Mouse (Mus musculus): Measurements from ENCODE around the gene Ablim2.

Ablim2 gene

DNA sequence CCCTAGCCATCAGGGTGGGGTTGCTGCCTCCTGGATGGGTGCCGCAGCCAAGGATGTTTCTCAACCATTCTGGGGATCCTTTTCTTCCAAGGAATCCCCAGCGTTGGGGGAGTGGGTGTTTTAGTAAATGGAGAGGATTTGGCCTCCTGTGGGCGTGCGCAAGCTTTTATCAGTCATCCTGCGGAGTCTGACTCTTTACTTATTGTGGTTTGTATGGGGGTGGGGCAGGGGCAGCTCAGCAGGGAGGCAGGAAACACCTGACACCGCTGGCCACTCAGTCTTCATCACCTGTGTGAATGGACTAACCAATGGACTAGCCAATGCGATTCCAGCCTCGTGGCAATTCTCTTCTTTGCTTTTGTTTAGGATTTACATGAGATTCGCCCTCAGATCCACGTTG lies 17.0 kb upstream of the Ablim2 start:
- no peak for DNase-seq

DNA sequence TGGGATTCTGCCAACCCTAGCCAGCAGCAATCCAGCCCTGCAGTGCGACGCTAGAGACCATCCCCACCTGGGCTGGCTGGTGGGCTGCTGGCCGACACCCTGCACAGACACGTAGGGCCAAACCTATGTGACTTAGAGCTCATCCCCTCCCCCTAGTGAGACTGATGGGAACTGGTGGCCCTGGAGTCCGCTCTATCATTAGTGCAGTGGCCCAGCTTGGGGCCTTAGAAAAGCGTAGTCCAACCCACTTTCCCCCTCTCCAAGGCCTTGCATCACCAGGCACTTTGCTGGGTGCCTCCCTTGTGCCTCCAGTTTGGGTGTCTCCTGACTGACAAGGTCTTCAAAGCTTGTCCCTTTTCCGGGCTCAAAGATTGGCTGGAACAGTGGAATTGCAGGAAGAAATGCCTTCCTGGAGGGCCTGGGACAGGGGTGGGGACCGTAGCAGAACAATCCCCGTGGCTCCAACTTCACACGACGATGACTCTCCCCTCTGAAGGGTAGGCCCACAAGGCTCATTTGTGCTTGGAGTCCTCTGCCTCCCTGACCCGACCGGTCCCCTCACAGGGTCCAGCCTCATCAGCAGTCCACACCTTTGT lies 16.4 kb upstream of the Ablim2 start:
- DNase-seq: no peak

DNA sequence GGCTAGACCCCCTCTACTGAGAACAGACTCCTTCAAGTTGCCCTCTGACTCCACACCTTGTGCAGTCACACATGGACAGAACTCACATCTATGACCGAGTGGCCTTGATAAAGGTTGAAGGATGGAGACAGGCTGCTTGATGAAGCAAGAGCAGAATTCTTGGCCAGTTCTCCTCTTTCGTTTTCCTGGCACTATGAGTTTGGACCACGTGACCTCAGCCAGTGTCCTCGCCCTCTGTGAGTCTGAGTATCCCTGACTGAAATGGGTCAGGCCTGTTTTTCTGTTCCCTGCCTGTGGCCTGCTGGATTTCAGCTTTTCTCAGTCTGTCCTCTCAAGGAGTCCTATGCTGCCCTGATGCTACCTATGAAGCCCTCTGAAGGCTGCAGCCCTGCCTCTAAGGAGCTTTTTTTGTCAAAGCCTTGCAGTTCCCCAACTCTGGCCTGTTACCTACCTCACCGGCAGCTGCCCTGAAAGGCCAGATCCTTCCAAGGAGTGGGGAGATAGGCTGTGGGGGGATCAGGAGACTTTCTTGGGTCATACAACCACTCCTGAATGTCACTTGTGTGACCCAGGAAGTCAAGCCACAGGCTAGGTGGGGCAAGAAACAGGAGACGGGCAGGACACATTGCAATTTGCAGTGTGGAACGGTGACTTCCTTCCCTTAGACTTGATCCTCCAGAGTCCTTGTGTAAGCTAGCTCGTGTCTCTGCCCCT lies 14.3 kb upstream of the Ablim2 start:
- DNase-seq: no peak

DNA sequence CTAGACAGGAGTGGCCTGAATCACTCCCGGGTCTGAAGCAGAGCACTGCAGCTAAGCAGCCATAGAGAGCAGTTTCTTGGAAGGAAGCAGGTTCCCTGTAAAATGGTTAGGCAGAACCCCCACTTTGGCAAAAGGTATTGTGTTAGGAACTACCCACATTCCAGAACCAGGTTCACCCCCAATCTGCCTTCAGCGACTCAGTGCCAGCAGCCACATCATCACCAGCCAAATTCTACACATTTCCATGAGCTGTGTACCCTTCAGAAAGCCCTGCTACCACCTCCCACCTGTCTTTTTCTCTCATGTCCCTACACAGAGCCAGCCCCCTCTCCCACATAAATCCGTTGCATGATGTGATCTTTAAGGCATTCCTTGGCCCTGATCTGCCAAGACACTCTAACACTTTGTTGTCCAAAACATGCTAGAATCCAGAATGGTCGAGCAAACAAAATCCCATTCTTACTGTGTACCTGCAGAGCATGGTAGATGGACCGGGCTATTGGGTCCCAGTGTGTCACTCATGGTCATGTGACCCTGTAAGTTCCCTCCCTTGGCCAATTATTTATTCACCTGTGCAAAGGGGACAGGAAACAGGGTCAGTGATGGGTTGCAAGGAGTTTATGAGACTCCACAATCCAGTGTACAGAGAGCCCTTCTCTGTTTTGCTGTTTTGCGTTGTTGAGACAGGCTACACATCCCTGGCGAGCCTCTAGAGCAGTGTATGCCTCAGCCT lies 13.5 kb upstream of the Ablim2 start:
- no peak for DNase-seq

DNA sequence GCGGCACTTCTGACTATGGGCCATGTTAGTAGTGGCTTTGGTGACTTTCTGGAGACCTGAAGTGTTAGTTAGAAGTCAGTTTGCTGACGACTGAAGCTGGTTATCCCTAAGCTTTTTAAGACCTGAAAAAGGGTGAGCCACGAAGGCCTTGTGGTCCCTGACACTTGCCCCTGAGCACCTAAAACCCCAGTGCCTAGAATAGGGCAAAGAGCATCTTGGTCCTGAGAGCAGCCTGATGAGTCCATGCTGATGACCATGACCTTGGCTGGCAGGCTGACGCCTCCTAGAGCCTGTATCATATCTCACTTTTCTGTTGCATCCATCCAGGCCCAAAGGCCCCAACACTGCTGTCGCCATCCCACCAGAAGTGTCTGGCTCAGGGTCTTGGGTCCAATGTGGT lies 12.3 kb upstream of the Ablim2 start:
- DNase-seq: no peak

DNA sequence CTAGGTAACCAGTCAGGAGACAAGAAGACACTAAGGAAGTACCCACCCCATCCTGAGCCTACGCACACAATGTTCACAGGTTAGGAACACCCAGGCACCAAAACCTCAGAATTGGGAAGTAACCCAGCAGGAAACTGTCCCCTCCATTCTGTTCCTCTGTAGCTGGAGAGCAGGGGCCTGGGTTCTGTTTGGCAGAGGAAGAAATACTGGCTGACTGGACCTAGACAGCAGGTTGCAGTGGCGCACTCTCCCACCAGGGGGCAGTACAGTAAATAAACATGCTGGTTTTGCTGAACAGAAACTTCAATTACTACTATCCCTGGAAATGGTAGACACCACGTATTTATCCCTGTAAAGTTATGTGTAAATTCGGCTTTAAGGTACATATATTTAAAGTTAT lies 10.8 kb upstream of the Ablim2 start:
- DNase-seq: peak; percentile 48 to 64

DNA sequence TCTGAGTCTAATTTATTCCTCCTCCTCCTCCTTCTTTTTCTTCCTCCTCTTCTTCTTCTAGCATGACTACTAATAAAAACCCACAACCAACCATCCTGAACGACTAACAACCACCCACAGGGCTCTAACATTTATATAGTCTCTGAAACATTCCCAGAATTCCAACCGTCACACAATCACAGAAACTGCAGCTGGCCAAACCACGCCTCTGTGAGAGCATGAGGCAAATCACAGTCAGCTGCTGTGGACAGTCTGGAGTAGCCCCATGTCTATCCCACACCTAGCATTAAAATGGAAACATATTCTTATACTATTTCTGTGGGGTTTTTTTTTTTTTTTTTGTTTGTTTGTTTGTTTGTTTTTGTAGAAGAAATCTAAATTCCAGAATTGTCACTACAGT lies 8.3 kb upstream of the Ablim2 start:
- no peak for DNase-seq

DNA sequence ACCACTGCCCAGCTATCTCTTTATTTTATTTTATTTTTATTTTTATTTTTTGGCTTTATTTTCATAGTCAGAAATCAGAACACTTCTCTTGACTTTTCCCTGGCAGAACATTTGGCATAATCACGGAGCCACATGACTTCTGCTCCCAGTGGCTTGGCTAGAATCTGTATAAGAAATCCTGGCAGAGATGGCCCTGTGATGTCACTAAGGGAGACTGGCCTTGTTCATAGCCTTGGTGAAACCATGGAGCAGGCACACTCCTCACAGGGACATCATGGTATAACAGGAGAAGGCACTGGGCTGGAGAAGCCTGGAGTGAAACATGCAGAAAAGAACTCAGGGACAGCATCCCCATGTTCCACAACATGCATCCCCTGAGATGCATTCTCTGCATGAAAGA lies 7.7 kb upstream of the Ablim2 start:
- no peak for DNase-seq

DNA sequence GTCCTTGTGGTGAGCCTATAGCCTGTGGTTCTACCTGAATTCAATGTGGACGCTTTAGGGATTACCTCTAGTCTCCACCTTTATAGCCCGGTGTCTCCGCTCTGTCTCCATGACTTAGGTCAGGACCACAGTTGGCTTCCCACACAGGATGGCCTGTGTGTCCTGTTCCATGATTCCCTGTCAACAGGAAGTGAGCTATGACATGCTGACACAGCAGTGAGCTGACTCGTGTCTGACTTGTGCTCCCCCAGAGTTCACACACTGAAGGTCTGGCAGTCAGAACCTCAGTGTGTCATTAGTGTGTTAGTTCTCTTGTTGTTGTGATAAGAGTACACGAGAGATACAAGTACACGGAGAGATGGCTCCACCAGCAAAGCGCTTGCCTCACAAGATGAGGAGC lies 6.7 kb upstream of the Ablim2 start:
- DNase-seq: no peak

DNA sequence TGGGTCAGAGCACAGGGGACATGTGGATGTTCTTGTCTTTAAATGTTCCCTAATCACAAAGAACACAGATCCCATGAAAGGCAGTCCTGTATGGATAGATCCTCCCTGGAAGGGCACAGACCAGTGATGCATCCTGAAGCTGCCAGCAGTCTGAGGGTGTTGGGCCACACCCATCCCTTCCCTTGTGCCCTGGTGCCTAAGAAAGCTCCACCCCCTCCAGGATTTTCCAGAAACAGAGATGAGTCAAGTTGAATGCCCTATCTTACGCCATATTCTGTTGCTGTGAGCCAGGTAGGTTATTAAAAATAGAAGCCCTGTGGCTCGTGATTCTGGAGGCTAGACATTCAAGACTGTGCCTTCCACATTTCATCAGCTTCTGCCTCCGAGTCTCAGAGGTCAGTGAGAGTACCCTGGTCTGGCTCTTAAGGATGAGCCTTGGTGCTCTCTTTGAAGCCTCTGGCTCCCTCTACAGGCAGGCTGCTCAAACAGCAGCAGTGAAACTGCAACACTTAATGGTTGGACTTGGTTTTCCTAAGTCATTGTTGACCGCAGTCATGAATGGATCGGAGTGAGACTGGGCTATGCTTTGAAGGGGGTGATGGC lies 2.4 kb upstream of the Ablim2 start:
- peak; percentile 25 for DNase-seq

DNA sequence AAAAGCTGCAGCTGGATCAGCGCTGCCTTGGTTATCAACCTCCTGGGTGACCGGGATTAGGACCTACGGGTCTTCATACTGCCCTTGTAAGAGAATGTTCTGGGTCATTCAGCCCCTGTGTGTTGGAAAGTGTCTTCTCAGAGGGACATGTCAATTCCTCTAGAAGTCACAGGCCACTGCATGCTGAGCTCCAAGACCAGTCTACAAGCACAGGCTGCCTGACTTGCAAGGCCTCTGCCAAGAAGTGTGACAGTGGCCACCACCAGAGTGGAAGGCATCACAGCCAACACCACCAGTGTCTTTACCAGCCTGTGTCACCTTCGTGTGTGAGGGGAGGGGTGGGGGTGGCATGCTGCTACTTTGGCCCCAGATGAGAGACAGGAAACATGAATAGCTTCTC lies 1.7 kb upstream of the Ablim2 start:
- DNase-seq: no peak

DNA sequence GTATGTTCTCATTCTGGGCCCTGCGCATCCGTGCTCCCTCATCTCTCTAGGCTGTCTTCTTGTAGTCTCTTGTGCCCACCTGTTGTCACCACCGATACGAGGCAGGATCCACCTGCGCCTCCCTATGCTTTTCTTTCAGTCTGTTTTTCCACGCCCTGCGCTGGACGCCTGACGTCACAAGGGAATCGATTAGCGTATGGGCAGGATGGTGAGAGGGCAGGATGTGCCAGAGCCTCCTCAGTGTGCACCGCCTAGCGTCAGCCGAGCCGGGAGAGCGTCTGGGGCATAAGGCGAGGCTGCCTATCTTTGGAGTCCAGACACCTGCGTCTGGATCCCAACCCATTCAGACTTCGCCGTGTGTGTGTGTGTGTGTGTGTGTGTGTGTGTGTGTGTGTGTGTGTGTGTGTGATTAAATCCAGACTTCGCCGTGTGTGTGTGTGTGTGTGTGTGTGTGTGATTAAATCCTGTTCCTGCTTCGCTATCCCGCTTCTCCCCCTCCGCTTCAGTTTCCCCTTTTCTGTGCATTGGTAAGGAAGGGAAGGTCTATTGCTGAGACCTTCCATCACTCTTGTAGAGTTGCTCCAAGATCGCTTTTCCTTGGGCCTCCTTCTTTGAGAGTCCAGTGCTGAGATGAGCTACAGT lies 562 bp upstream of the Ablim2 start:
- peak; percentile 32 to 58 for DNase-seq

DNA sequence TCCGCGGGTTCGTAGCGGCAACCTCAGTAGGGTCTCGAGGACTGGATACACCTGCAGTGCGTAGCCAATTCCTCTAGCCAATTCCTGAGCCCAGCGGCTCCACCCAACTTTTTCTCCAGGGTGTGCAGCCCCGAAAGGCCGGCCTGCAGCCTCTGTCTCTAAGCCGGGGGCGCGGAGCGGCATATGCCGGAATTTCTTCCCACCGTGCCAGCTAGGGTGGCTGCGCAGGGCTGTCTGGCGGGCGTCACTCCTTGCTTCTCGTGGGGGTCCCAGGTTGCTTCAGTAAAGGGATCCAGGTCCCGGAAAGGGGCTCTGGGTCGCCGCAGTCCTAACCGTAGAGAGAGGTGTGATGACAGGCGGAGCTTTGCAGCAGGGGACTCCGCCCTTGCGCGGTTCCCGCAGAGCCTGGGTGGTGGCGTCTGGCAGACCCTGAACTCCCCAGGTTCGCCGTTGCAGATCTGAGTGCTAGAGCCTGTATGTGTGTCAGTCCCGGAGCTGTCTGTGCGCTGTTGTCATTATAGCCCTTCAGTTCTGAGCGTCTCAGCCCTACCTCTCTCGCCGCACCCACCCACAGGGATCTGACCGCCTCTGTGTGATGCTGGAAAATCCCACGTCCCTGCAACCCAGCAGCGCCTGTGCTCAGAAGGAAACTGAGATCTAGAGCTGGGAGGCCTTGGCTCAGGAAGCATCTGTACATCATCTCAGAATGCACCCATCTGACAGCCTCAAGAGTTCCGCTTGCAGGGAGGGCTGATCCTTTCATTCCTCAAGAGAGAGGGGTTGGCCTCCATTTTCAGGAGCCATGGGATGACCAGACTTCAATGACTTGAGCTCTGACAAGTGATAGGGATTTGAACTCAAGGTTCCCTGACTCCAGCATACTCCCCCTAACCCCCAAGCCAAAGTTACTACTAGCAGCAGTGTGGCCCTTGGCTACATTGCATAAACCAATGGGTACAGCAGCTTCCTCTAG lies 687 bp downstream of the Ablim2 start:
- DNase-seq: peak; percentile 42 to 61

DNA sequence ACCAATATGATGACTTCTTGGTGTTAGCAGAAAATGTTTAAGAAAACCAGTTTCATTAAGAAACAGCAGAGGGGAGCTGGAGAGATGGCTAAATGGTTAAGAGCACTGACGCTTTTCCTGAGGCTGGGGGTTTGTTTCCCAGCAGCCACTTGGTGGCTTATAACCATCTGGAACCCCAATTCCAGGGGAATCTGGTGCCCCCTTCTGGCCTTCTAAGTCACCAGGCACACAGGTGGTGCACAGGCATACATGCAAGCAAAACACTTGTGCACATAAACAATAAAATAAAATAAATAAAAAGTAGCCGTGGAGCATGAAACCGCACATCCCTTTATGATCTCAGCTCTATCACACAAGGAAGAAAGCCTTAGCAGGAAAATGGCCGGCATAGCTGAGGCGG lies 3.6 kb downstream of the Ablim2 start:
- no peak for DNase-seq

DNA sequence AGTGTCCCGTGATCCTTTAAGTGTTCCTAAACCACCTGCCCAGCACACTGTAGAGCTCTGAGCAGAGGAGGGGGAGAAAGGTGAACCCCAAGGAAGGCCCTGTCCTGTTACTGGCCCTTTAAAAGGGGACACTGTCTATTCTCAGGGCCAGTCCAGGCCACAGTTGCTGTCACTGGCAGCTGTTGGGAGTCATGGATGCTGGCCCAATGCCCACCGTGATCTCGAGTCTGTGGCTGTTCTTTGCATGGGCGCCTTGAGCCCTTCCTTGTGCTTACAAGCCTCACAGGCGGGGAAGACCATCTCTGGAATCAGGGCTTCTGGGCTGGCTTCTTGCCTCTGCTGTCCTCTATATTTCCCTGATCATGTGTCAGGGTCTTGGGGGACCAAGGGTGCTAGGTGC lies 4.7 kb downstream of the Ablim2 start:
- DNase-seq: no peak

DNA sequence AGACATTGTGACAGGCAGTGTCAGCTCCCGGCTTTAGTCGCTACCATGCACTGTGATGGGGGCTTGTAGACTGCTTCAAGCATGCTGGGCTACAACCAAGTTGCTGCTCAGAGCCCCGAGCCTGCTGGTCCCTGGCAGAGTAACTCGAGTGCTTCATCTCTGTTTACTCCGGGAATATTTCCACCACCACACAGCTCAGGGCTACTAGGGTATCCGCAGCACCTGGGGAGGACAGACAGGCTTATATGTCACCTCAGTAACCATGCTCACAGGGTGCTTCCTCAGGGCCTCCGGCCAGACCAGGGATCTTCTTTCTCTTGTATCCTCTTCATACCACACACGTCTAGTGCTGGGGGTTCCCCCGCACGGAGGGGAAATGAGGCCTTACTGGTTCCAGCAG lies 5.2 kb downstream of the Ablim2 start:
- no peak for DNase-seq

DNA sequence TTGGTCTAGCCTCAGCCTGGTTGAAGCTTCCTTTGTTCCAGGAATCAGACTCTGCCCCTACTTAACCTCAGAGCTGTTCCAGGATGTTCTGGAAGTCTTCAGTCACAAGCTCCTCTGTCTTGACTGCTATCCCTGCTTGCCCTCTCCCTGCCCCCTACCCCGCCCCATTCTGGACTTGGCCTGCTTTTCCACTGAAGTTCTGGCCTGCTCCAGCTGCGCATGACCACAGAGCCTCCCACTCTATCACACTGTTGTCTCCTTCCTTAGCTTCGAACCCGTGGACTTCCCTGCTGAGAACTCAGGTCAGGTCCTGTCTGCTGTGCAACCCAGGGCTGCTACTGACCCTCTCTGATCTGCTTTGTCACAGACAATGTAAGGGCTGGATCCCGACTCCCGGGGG lies 8.2 kb downstream of the Ablim2 start:
- no peak for DNase-seq

DNA sequence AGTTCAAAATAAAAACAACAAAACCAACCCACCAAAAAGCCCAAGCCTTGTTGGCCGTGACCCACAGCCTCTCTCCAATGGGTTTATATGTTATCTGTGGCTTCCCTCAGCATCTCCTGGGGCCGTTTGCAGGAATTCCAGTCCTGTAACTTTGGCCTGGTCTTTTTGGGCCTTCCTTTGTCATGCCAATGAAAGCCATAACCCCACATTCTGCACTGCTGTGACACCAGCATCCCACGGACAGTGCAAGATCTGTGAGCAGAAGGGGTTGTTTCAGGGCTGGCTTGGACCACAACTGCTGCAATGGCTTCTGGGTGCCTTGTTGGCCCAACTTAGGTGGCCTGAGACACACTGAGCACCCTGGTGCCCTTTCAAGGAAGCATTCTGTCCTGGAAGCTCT lies 10.8 kb downstream of the Ablim2 start:
- DNase-seq: no peak

DNA sequence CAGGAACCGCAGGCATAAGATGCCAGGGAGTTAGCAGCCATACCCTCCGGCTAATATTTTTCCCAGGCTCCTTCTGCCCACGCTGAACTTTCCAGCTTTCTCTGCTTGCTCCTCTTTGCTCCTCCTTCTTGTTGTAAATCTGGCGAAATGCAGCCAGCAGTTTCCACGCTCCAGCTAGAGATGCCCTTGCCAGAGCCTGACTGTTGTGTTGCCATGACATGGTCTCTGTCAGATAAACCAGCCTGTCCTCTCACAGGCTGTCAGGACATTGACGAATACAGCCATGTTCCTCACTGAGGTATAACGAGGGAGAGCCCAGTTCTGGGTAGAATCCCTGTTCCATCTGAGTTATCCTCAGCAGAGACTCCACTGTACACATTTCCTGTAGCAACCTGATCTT lies 11.3 kb downstream of the Ablim2 start:
- DNase-seq: no peak

DNA sequence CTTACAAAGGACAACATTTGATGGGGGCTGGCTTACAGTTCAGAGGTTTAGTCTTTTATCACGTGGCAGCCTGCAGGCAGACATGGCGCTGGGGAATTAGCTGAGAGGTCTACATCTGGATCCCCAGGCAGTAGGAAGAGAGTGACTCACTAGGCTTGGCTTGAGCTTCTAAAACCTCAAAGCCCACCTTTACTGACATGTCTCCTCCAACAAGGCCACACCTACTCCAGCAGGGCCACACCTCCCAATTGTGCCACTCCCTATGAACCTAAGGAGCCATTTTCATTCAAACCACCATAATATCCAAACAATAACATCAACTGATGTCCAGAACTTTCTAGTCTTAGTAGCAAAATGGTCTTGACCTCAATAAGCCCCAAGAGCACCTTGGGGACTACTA lies 12.6 kb downstream of the Ablim2 start:
- DNase-seq: no peak

DNA sequence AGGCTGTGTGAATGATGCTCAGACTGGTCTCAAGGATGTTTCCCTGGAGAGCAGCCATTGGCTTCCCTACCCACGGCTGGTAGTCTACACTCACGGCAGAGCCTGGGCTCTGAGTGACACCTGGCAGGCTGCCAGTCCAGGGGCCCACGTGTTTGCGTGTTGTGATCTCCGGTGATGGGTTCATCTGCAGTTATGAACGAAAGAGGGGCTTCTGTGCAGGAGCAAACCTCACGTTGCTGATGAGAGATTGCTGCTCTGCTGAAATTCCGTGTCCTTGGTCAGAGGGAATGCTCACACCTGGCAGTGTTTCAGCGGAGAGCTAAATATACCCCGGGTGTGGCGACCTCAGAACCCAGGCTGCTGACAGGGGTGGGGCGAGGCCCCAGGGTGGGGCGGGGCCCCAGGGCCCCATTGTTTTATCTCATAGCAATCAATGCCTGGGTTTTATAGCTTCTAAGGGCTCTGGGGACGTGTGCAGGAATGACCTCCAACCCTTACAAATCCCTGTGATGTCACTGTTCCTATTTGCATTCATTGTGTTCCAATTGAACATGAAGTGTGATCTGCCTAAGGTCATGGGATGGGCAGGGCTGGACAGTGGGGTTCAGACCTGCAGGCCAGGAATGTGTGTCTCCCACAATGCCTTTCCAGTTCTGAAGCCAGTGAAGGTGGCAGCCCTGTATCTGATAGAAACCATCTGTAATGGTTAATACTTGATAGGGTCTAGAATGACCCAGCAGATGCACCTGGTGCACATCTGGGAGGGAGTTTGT lies 13.4 kb downstream of the Ablim2 start:
- DNase-seq: peak; percentile 17 to 44
